Mouse (Mus musculus) testis, adult 2 months (tissue): ENCODE measurements at regions not wholly inside any gene's neighbourhood (a gene's known extent, or its start where the extent isn't known, plus 50 kb on each side); places are given as distances from the start of the nearest gene placed in this dataset.

ENCODE experiments used
- H3K27ac ChIP-seq: fragments of 200-500 bp; 2 replicates; pipeline ENCODE4 v1.5.1; 2012; ENCODE audit warnings: low read depth, low read length; ENCODE audit not compliant: control insufficient read depth, insufficient read depth
- H3K27me3 ChIP-seq: fragments of 200-500 bp; 2 replicates; pipeline ENCODE4 v1.6.1; 2012; ENCODE audit warnings: mild to moderate bottlenecking, low read length, moderate library complexity; ENCODE audit not compliant: control insufficient read depth, insufficient read depth
- H3K36me3 ChIP-seq: fragments of 200-500 bp; 2 replicates; pipeline ENCODE4 v1.6.1; 2012; ENCODE audit warnings: mild to moderate bottlenecking, low read length; ENCODE audit not compliant: control insufficient read depth, insufficient read depth
- H3K4me1 ChIP-seq: fragments of 200-500 bp; 2 replicates; pipeline ENCODE4 v1.6.1; 2012; ENCODE audit warnings: low read length; ENCODE audit not compliant: control insufficient read depth, insufficient read depth
- H3K4me3 ChIP-seq: fragments of 200-500 bp; 2 replicates; pipeline ENCODE4 v1.5.1; 2012; ENCODE audit warnings: low read depth, mild to moderate bottlenecking, low read length, moderate library complexity, mixed read lengths; ENCODE audit not compliant: control insufficient read depth
- CTCF ChIP-seq: fragments of 200-500 bp; IDR thresholded peaks from 2 replicates; pipeline ENCODE4 v1.5.1; 2012; ENCODE audit warnings: low read depth, mild to moderate bottlenecking, inconsistent platforms, low read length, moderate library complexity; ENCODE audit not compliant: control insufficient read depth, insufficient read depth, insufficient replicate concordance
- POLR2A ChIP-seq: fragments of 200-500 bp; IDR thresholded peaks from 2 replicates; pipeline ENCODE4 v1.6.1; 2012; ENCODE audit warnings: low read depth, mild to moderate bottlenecking, inconsistent platforms, low read length, moderate library complexity; ENCODE audit not compliant: control insufficient read depth

- no peaks in the 10 kb centered on the region for H3K4me1 ChIP-seq
- no peak for TF ChIP-seq CTCF
- no peak for TF ChIP-seq POLR2A
Observed at GRCm38 (mm10) chr8:8182108-8182507, 478.9 kb downstream of the Efnb2 start.

GRCm38 (mm10) chr8:8174286-8174685 lies 486.8 kb downstream of the Efnb2 start:
- no peaks in the 10 kb centered on the region for H3K36me3 ChIP-seq
- H3K27me3 ChIP-seq: no peaks in the 10 kb centered on the region
- H3K4me3 ChIP-seq: no peak overlapping the region
- no peaks in the 10 kb centered on the region for H3K4me1 ChIP-seq
- TF ChIP-seq POLR2A: no peak
- no peak overlapping the region for H3K27ac ChIP-seq

More at GRCm38 (mm10) chr8:8182108-8182507, 478.9 kb downstream of the Efnb2 start:
- Histone ChIP-seq H3K36me3 (no peaks in the 10 kb centered on the region), H3K4me3 (no peak overlapping the region), H3K27me3 (no peaks in the 10 kb centered on the region), H3K27ac (no peak overlapping the region)

GRCm38 (mm10) chr8:8168674-8169073 lies 492.4 kb downstream of the Efnb2 start:
- Histone ChIP-seq H3K27ac (no peak overlapping the region), H3K4me1 (no peaks in the 10 kb centered on the region), H3K36me3 (no peaks in the 10 kb centered on the region), H3K4me3 (no peak overlapping the region), H3K27me3 (no peaks in the 10 kb centered on the region)
- TF ChIP-seq CTCF (no peak), POLR2A (no peak)

DNA sequence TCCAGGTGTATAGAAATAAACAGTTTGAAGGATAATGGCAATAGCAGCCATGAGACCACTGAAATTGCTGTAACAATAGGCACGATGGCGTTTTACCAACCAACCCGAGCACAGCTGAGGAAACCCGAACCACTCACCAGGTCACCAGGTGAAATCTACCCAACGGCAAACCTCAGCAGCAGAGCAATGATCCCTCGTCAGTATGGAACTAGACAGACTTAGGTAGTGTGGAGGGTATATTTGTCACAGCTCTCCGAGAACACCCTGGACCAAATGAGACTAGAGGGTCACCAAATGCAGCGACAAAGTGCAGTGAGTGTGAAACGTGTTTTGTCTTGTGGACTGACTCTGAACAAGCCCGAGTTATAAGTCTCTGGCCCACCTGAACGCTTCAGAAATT lies 492.8 kb downstream of the Efnb2 start:
- H3K27ac ChIP-seq: no peak overlapping the region
- TF ChIP-seq CTCF: no peak
- no peak for TF ChIP-seq POLR2A
- H3K4me3 ChIP-seq: no peak overlapping the region
- no peaks in the 10 kb centered on the region for H3K27me3 ChIP-seq
- no peaks in the 10 kb centered on the region for H3K4me1 ChIP-seq
- H3K36me3 ChIP-seq: no peaks in the 10 kb centered on the region

DNA sequence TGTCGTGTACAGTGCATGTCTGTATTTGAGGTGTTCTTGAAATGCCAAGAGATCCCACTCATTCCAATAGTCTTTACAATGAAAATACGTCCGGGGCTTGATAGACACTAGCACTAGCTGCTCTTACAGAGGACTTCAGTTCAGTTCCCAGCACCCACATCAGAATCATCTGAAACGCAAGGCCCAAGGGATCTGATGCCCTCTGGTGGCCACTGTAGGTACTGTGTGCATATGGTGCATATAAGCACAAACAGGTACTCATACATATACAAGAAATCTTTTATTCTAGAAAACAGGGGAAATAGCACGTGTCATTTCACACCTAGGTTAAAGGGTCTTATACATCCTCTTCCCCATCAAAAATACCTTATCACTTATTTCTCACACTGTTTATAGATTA lies 513.5 kb downstream of the Efnb2 start:
- H3K27me3 ChIP-seq: no peaks in the 10 kb centered on the region
- no peak overlapping the region for H3K27ac ChIP-seq
- H3K4me1 ChIP-seq: no peaks in the 10 kb centered on the region
- H3K36me3 ChIP-seq: no peaks in the 10 kb centered on the region
- TF ChIP-seq POLR2A (no peak), CTCF (peak; percentile 59; the same call in 1 of the 2 replicates)
- no peak overlapping the region for H3K4me3 ChIP-seq

DNA sequence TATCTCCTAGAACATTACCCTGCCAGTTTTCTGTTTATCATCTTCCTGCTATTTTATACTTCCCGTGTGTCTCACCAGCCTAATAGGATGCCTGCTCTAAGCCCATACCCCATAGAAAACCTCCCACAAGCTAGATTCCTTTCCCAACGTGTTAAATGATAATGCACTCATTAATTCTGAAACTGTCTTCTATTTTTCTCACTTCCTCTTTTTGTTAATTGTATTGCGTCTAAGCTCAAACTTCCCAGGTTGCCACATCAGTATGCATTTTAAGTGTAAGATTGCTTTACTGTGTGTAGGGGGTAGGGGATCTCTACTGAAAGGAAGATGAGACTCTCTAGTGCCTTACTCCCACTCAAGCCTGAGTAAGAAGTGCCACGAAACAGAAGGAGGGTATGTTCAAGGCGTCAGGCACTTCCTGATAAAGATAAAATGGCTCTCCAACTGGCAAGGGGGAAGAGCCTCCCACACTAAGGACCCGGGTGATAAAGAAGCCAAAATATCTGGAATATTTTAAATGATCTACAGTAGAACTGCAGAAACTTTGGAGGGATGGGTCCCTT lies 518.0 kb downstream of the Efnb2 start:
- no peak overlapping the region for H3K27ac ChIP-seq
- H3K36me3 ChIP-seq: no peaks in the 10 kb centered on the region
- H3K27me3 ChIP-seq: no peaks in the 10 kb centered on the region
- no peak overlapping the region for H3K4me3 ChIP-seq
- no peaks in the 10 kb centered on the region for H3K4me1 ChIP-seq
- TF ChIP-seq POLR2A: no peak
- no peak for TF ChIP-seq CTCF

DNA sequence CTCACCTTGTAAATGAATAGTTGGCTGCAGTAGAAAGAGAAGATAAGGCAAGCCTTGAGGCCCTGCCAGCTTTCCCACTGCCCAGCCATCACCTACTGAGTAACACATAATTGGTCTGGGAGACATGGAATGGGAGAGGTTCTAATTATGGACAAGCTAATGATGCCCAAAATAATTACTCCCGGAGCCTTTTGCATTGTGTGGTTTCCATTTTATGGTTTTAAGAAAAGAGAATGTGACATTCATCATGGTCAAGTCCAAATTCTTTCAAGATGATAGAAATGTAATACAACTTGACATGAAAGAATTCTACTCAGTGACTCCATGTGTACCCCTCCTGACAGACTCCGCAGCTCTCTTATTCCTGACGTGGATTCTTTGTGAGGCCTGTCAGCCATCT lies 518.6 kb downstream of the Efnb2 start:
- TF ChIP-seq POLR2A: no peak
- no peak for TF ChIP-seq CTCF
- no peaks in the 10 kb centered on the region for H3K27me3 ChIP-seq
- H3K4me3 ChIP-seq: no peak overlapping the region
- no peaks in the 10 kb centered on the region for H3K4me1 ChIP-seq
- H3K27ac ChIP-seq: no peak overlapping the region
- no peaks in the 10 kb centered on the region for H3K36me3 ChIP-seq

GRCm38 (mm10) chr8:8139720-8140119 lies 521.3 kb downstream of the Efnb2 start:
- Histone ChIP-seq H3K36me3 (no peaks in the 10 kb centered on the region), H3K27ac (no peak overlapping the region), H3K4me3 (no peak overlapping the region), H3K4me1 (no peaks in the 10 kb centered on the region), H3K27me3 (no peaks in the 10 kb centered on the region)
- TF ChIP-seq POLR2A (no peak), CTCF (no peak)
